Mouse (Mus musculus): Measurements from ENCODE around the gene D930048N14Rik. TPM values are rescaled to one million over a fixed set of nuclear protein-coding genes. Genes with fewer than 3 reads are reported as not detected.
"Not testable (repeated sequence)": the region's sequence is repeated elsewhere in the genome, so short reads cannot be mapped to it uniquely, and the experiment has no call there.

Gene D930048N14Rik
- polyA plus RNA-seq, 1 experiment from 2014 or later: 1.2 TPM

GRCm38 (mm10) chr11:51690597-51690996 is 39.8 kb downstream of the D930048N14Rik start:
- not testable (repeated sequence) for H3K27me3 ChIP-seq (ENCODE audit: control insufficient read depth, insufficient read depth, low read depth, low read length); ATAC-seq; H3K9me3 ChIP-seq (replicated peaks; ENCODE audit: control insufficient read depth, low read length, poor library complexity, severe bottlenecking); H3K4me2 ChIP-seq (ENCODE audit: low read length); H3K9ac ChIP-seq (ENCODE audit: low read depth, low read length); H3K27ac ChIP-seq (ENCODE audit: low read length); H3K36me3 ChIP-seq (ENCODE audit: control insufficient read depth, insufficient read depth, low read length); H3K4me3 ChIP-seq (ENCODE audit: low read depth, low read length)
- H3K4me1 ChIP-seq (ENCODE audit: control insufficient read depth, insufficient read depth, low read length): peaks cover 12% of the 10 kb centered on the region
- 96% methylated on average over 1 of the region's 3 CpGs for WGBS

- H3K27ac ChIP-seq (ENCODE audit: low read length): no peak overlapping the region
- no peaks in the 10 kb centered on the region for H3K4me1 ChIP-seq (ENCODE audit: control insufficient read depth, insufficient read depth, low read length)
- H3K4me3 ChIP-seq (ENCODE audit: low read depth, low read length): no peak overlapping the region
- ATAC-seq: no peak
- peaks cover 32% of the 10 kb centered on the region for H3K36me3 ChIP-seq (ENCODE audit: control insufficient read depth, insufficient read depth, low read length)
- H3K9ac ChIP-seq (ENCODE audit: low read depth, low read length): no peak overlapping the region
- H3K27me3 ChIP-seq (ENCODE audit: control insufficient read depth, insufficient read depth, low read depth, low read length): no peaks in the 10 kb centered on the region
- H3K4me2 ChIP-seq (ENCODE audit: low read length): no peak overlapping the region
- 93% methylated on average over 3 of the region's 3 CpGs for WGBS
- no peaks in the 10 kb centered on the region for H3K9me3 ChIP-seq (replicated peaks; ENCODE audit: control insufficient read depth, low read length, poor library complexity, severe bottlenecking)
Measured at GRCm38 (mm10) chr11:51694984-51695383, 44.2 kb downstream of the D930048N14Rik start.

- 85% methylated on average over 3 of the region's 3 CpGs for WGBS
Measured at GRCm38 (mm10) chr11:51702831-51703230, 52.1 kb downstream of the D930048N14Rik start.

DNA sequence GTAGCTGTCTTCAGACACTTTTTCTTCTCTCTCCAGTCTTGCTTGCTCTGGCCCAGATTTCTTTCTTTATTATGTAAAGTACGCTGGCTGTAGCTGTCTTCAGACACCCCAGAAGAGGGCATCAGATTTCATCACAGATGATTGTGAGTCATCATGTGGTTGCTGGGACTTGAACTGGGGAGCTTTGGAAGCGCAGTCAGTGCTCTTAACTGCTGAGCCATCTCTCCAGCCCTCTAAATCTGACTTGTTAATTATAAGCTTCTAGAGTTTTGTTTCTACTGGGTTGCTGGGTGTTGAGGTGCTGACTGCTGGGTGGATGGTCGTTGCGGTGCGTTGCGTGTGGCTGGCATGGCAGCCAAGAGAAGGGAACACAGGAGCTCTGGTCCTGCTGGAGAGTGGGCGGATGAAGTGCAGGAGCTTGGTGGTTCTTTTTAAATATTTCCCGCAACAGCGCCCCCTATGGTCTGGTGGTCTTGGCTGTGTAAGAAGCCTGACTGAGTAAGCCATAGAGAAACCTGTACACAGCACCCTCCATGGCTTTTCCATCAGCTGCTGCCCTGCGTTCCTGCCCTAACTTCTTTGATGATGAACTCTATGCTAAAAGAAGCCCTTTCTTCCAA is 52.7 kb downstream of the D930048N14Rik start:
- no peak for ATAC-seq
- Histone ChIP-seq H3K36me3 (ENCODE audit: control insufficient read depth, insufficient read depth, low read length) (peaks cover 40% of the 10 kb centered on the region), H3K9ac (ENCODE audit: low read depth, low read length) (no peak overlapping the region), H3K4me3 (ENCODE audit: low read depth, low read length) (no peak overlapping the region), H3K27ac (ENCODE audit: low read length) (no peak overlapping the region), H3K9me3 (replicated peaks; ENCODE audit: control insufficient read depth, low read length, poor library complexity, severe bottlenecking) (no peaks in the 10 kb centered on the region), H3K27me3 (ENCODE audit: control insufficient read depth, insufficient read depth, low read depth, low read length) (no peaks in the 10 kb centered on the region), H3K4me1 (ENCODE audit: control insufficient read depth, insufficient read depth, low read length) (no peaks in the 10 kb centered on the region), H3K4me2 (ENCODE audit: low read length) (no peak overlapping the region)
- 69% methylated on average over 10 of the region's 10 CpGs for WGBS

More at GRCm38 (mm10) chr11:51702831-51703230, 52.1 kb downstream of the D930048N14Rik start:
- no peak for ATAC-seq
- Histone ChIP-seq H3K4me2 (ENCODE audit: low read length) (no peak overlapping the region), H3K27me3 (ENCODE audit: control insufficient read depth, insufficient read depth, low read depth, low read length) (no peaks in the 10 kb centered on the region), H3K36me3 (ENCODE audit: control insufficient read depth, insufficient read depth, low read length) (peaks cover 41% of the 10 kb centered on the region), H3K9me3 (replicated peaks; ENCODE audit: control insufficient read depth, low read length, poor library complexity, severe bottlenecking) (no peaks in the 10 kb centered on the region), H3K4me3 (ENCODE audit: low read depth, low read length) (no peak overlapping the region), H3K4me1 (ENCODE audit: control insufficient read depth, insufficient read depth, low read length) (no peaks in the 10 kb centered on the region), H3K27ac (ENCODE audit: low read length) (no peak overlapping the region), H3K9ac (ENCODE audit: low read depth, low read length) (no peak overlapping the region)

DNA sequence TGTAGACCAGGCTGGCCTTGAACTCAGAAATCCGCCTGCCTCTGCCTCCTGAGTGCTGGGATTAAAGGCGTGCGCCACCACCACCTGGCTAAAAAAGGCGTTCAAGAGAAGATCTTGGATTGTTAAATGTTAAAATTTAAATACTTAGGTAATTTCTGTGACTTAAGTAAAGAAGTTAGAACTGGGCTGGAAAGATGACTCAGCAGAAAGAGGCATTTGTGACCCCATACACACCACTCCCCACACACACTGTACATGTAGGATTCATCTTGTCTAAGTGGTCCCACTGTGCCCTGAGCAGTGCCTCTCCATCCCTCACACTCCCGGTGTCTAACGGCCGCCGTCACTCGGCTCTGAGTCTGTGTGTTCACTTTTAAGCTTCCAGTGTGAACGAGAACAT is 55.7 kb downstream of the D930048N14Rik start:
- Histone ChIP-seq H3K36me3 (ENCODE audit: control insufficient read depth, insufficient read depth, low read length) (peaks cover 24% of the 10 kb centered on the region), H3K9me3 (replicated peaks; ENCODE audit: control insufficient read depth, low read length, poor library complexity, severe bottlenecking) (no peaks in the 10 kb centered on the region), H3K4me1 (ENCODE audit: control insufficient read depth, insufficient read depth, low read length) (no peaks in the 10 kb centered on the region), H3K27me3 (ENCODE audit: control insufficient read depth, insufficient read depth, low read depth, low read length) (no peaks in the 10 kb centered on the region), H3K4me2 (ENCODE audit: low read length) (no peak overlapping the region), H3K4me3 (ENCODE audit: low read depth, low read length) (no peak overlapping the region), H3K9ac (ENCODE audit: low read depth, low read length) (no peak overlapping the region), H3K27ac (ENCODE audit: low read length) (no peak overlapping the region)
- 98% methylated on average over 10 of the region's 10 CpGs for WGBS
- no peak for ATAC-seq

GRCm38 (mm10) chr11:51707080-51707479 is 56.3 kb downstream of the D930048N14Rik start:
- no peak for ATAC-seq

More at GRCm38 (mm10) chr11:51707080-51707479, 56.3 kb downstream of the D930048N14Rik start:
- no peaks in the 10 kb centered on the region for H3K4me1 ChIP-seq (ENCODE audit: control insufficient read depth, insufficient read depth, low read length)
- H3K27ac ChIP-seq (ENCODE audit: low read length): no peak overlapping the region
- H3K4me2 ChIP-seq (ENCODE audit: low read length): no peak overlapping the region
- H3K4me3 ChIP-seq (ENCODE audit: low read depth, low read length): no peak overlapping the region
- no peaks in the 10 kb centered on the region for H3K9me3 ChIP-seq (replicated peaks; ENCODE audit: control insufficient read depth, low read length, poor library complexity, severe bottlenecking)
- no peak overlapping the region for H3K9ac ChIP-seq (ENCODE audit: low read depth, low read length)
- no peaks in the 10 kb centered on the region for H3K27me3 ChIP-seq (ENCODE audit: control insufficient read depth, insufficient read depth, low read depth, low read length)
- H3K36me3 ChIP-seq (ENCODE audit: control insufficient read depth, insufficient read depth, low read length): peaks cover 25% of the 10 kb centered on the region
- 98% methylated on average over 13 of the region's 13 CpGs for WGBS

Other genes starting within 250 kb of the D930048N14Rik start
- 9.4 and 9.7 TPM in 2 replicates for gene Phykpl, start 66.2 kb upstream of the D930048N14Rik start, polyA plus RNA-seq (2015; fragmentation: Nextera tagmentation; extraction: Ambion mirVana)
- 273 and 303 TPM in 2 replicates for gene Hnrnpab, start 44.1 kb upstream of the D930048N14Rik start, polyA plus RNA-seq (2015; fragmentation: Nextera tagmentation; extraction: Ambion mirVana)
- gene Nhp2, start 31.2 kb upstream of the D930048N14Rik start, polyA plus RNA-seq (2015; fragmentation: Nextera tagmentation; extraction: Ambion mirVana): 83.7 and 85.9 TPM in 2 replicates
- 80.0 and 82.7 TPM in 2 replicates for gene Rmnd5b, start 15.1 kb upstream of the D930048N14Rik start, polyA plus RNA-seq (2015; fragmentation: Nextera tagmentation; extraction: Ambion mirVana)
- gene N4bp3, start 112 bp upstream of the D930048N14Rik start, polyA plus RNA-seq (2015; fragmentation: Nextera tagmentation; extraction: Ambion mirVana): 19.6 and 22.3 TPM in 2 replicates
- gene 0610009B22Rik, start 37.9 kb downstream of the D930048N14Rik start, polyA plus RNA-seq (2015; fragmentation: Nextera tagmentation; extraction: Ambion mirVana): 91.5 and 106 TPM in 2 replicates
- gene Sec24a, start 112.7 kb downstream of the D930048N14Rik start, polyA plus RNA-seq (2015; fragmentation: Nextera tagmentation; extraction: Ambion mirVana): 15.2 and 16.5 TPM in 2 replicates
- gene Sar1b, start 112.7 kb downstream of the D930048N14Rik start, polyA plus RNA-seq (2015; fragmentation: Nextera tagmentation; extraction: Ambion mirVana): 184 and 206 TPM in 2 replicates
- gene Jade2, start 206.7 kb downstream of the D930048N14Rik start, polyA plus RNA-seq (2015; fragmentation: Nextera tagmentation; extraction: Ambion mirVana): 0.48 and 0.65 TPM in 2 replicates